Mouse (Mus musculus) CH12.LX (cell line): ENCODE results near the gene Ulk4.

Experiments
- CTCF ChIP-seq, 2 experiments: IDR thresholded peaks in 1 of 2; conservative IDR thresholded peaks in 1 of 2; 2 replicates each; pipeline ENCODE4 v1.5.1; 2011 to 2012; ENCODE audit warnings: low read depth in 2 of 2, low read length in 2 of 2, improper control_type of control experiment in 1 of 2, inconsistent platforms in 1 of 2, mild to moderate bottlenecking in 1 of 2, moderate library complexity in 1 of 2
- EP300 ChIP-seq: IDR thresholded peaks from 2 replicates; pipeline ENCODE4 v1.6.1; 2011; ENCODE audit warnings: low read length, improper control_type of control experiment
- ETS1 ChIP-seq: conservative IDR thresholded peaks from 2 replicates; pipeline ENCODE4 v1.6.1; 2012; ENCODE audit warnings: low read depth, mild to moderate bottlenecking, inconsistent platforms, low read length, improper control_type of control experiment, moderate library complexity
- HCFC1 ChIP-seq: IDR thresholded peaks from 2 replicates; pipeline ENCODE4 v1.6.1; 2012; ENCODE audit warnings: low read depth, mild to moderate bottlenecking, inconsistent platforms, low read length, improper control_type of control experiment
- MAFK ChIP-seq: IDR thresholded peaks from 2 replicates; pipeline ENCODE4 v1.6.1; 2011; ENCODE audit warnings: low read length, improper control_type of control experiment; ENCODE audit not compliant: insufficient replicate concordance
- POLR2A ChIP-seq: IDR thresholded peaks from 2 replicates; pipeline ENCODE4 v1.6.1; 2011; ENCODE audit warnings: low read depth, mild to moderate bottlenecking, improper control_type of control experiment, low read length
- SIN3A ChIP-seq: IDR thresholded peaks from 2 replicates; pipeline ENCODE4 v1.6.1; 2012; ENCODE audit warnings: low read length, improper control_type of control experiment, inconsistent platforms
- TCF12 ChIP-seq: IDR thresholded peaks from 2 replicates; pipeline ENCODE4 v1.6.1; 2014; ENCODE audit warnings: low read depth, mild to moderate bottlenecking, inconsistent platforms, low read length, improper control_type of control experiment

DNA sequence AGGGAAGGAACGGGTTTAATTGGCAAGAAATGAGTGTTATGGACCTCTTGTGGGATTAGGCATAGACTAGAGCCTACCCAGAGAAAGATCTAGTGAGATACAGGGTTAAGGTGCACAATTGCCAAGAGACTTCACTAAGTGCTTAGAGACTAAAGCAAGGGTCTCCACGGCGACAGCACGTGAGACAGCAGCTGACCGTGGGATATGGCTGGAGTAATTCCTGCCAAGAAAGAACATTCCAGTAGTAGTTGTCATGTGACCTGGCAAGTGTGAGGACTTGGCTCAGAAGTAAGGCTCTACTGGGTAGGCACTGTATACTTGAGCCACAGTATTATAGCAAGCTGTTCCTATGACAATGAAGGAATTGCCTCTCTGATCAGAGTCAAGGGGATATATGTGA is 300.8 kb downstream of the Ulk4 start:
- TF ChIP-seq HCFC1: no peak
- TF ChIP-seq EP300: no peak
- no peak for TF ChIP-seq CTCF (conservative IDR thresholded peaks at IDR 0.05 in 1 of 2, IDR thresholded peaks at IDR 0.05 in 1 of 2; ENCODE audit: low read depth in 2 of 2, low read length in 2 of 2)
- TF ChIP-seq MAFK: no peak
- no peak for TF ChIP-seq TCF12
- no peak for TF ChIP-seq SIN3A
- TF ChIP-seq POLR2A: no peak
- no peak for TF ChIP-seq ETS1
